Mouse (Mus musculus): Measurements from ENCODE around the gene Irf2.

Gene Irf2

DNA sequence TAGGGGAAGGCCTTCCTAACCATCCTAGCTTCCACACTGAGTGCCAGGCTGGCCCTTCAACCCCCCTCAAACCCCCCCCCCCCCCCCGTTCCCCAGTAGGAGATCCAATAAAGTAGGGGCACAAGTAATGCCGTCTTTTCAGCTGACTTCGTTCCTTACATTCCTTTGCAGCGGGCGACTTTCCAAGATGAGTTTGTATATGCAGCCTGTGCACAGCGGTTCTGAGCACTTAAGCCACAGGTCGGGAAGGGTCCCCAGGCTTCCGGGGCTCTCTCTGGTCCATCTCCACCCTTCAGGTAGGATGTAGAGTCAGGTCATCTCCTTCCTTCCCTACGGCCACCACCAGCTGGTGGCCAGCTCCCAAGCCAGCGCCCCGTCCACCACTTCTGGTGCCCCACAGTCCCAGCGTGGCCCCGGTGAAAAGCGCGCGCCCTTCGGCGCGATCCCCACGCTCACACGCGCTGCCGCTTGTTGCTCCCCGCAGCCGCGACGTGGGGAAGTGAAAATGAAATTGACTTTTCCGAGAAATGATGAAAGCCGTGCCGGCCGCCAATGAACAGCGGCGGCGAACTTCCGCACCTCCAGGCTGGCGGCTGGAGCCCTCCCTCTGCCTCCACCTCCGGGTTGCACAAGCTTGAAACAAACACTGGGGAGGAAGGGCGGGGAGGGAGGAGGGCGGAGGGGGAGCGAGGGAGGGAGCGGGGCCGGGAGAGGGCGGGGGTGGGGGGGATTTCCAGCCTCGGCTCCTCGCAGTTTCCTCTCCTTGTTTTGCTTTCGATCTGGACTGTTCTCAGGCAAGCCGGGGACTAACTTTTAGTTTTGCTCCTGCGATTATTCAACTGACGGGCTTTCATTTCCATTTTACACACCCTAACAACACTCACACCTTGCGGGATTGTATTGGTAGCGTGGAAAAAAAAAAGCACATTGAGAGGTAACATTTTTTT is at the start of gene Irf2:
Irf2 (plus strand) TSS at position 730 of the 947 bp plus-strand sequence.
- peak; percentile 88 for DNase-seq (ENCODE audit: low spot score)

DNA sequence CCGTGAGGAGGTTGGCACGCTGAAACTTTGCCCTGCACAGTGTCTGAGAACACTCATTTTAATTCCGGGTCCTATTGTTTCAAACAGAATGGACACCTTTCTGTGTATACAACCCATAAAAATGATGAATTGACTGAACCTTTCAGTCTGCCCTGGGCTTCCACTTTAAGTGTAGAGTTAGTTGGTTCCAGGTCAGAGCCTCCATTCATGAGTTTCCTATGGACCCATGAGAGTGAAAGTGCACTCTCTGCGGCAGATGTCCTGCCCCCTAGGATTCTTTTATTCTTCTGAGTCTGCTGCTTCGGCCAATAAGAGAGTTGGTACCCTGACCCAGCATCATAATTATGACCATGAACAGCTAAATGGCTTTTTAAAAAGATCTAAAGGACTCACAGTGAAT is 49.4 kb upstream of the Irf2 start:
- DNase-seq (ENCODE audit: low spot score) = peak; percentile 67

DNA sequence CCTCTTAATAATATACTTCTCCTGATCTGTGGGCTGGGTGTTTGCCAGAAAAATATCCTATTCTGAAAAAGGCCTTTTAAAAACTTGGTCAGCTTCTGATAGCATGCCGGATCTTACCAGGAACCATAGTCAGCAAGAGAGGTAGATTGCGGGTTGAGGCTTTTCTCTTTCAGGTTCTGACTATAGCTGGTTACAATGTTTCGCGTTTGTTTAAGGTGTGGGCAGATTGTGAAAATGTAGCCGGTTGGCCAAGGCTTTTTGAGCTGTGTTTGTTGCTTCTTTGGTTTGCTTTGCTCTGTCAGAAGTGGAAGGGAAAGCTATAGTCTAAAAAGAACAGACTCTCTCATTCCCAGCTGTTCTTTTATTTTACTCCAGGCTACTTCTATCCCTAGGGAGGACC is 49.0 kb upstream of the Irf2 start:
- no peak for DNase-seq (ENCODE audit: low spot score)

DNA sequence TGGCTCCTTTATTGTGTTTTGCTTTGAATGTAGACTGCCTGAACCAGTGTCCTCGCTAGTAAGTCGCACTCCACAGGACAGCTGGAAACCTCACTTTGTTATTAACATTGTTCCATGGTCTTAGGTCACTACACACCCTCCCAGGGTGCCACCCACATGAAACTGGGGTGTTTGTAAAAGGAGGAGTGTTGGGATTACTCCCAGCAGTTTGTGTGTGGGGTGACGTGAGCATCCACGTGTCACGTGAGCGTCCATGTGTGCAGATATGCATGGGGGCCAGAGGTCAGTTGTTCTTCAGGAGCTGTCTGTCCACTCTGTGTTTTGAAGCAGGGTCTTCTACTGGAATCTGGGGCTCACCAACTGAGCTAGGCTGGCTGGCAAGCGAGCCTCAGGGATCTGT is 48.2 kb upstream of the Irf2 start:
- no peak for DNase-seq (ENCODE audit: low spot score)

DNA sequence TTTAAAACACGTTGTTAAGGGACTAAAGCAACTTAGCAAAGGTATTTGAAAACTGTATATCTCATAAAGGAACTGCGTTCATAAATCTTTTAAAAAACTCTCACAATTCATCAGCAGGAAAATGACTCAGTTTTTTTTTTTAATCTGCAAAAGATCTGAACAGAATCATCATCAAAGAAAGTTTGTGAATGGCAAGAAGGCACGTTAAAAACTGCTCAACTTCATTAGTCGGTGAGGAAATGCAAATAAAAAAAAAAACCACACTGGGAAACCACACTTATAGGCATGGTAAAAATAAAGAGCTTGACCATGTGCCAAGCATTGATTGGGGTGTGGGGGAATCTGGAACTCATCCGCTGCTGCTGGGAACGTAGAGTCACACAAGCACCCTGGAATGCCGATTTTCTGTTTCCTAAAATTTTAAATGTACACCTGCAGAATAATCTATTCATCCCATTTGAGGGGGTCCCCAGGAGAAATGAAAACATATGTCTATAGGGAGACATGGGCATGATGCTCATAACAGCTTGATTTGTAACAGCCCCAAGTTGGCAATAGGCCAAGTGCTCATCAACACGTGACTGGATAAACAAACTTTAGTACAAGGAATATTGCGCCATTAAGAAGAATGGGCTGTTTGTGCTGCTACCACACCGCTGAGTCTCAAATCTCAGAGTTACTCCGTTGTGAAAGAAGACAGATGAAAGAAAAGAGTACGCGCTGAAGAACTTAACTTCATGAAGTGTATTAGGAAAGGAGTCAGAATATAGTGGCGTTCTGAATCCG is 43.1 kb upstream of the Irf2 start:
- DNase-seq (ENCODE audit: low spot score) = no peak

DNA sequence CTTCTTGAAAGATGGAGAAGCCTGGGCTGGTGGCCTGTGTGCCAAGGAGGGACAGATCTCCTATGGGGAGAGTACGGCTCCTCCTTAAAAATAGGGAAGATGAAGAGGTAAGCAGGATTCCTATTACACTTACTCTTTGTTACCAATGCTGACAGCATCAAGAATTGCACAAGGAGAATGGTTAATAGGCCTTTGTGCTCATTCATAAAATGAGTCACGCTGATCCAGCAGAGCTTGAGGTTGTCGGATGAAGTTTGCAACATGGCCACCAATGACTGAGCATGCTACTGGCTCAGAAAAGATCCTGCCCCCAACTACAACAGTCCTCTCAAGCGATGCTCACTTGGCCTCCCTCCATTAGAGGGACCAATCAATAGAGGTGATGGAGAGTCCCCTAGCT is 42.0 kb upstream of the Irf2 start:
- DNase-seq (ENCODE audit: low spot score) = no peak

DNA sequence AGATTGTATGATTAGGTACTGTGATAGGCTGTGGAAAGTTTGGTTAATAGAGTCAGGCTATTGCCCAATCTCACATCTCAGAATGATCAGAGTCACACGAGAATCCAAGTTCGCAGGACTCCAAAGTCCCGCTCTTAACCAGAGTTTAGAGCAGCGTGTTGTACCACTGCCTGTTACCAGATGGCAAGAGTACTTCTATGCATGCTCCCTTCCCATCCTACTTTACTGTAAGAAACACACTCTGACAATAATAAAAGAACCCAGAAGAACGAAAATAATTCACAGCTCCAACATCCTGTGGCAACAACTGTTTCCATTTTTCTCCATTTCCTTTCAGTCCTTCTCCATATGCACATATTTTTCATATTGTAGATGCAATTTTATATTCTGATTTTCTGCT is 41.4 kb upstream of the Irf2 start:
- no peak for DNase-seq (ENCODE audit: low spot score)

DNA sequence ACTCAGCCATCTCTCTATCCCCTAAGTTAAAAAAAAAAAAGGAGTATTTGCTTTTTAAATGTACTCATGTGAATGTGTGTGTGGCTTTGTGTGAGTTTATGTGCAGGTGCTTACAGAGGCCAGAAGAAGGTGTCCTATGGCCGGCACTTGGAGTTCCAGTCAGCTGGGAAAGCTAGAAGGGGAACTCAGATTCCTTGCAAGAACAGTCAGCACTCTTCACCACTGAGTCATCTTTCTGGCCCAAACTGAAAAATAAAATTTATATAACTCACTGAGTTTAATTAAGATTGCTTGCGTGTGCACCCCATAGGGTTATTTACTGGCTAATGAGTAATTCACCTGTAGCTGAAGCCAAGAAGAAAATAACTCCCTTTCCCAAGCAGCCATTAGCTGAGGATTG is 34.4 kb upstream of the Irf2 start:
- no peak for DNase-seq (ENCODE audit: low spot score)

DNA sequence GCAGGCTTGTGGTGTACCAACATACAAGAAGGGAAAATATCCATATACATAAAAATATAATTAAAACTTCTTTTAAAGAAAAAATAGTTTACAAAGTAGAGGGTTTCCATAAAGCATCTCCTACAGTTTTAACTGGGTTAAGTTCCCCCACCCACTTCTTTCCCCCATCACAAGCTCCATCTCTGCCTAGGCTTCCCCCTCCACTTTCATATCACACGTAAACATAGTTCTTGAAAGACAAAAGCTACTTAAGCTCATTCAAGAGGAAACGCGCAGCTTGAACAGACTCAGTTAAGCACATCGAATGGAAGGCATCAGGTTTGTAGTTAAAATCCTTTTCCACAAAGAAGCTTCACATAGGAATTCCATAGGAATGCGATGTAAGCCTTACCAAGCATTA is 32.8 kb upstream of the Irf2 start:
- no peak for DNase-seq (ENCODE audit: low spot score)

DNA sequence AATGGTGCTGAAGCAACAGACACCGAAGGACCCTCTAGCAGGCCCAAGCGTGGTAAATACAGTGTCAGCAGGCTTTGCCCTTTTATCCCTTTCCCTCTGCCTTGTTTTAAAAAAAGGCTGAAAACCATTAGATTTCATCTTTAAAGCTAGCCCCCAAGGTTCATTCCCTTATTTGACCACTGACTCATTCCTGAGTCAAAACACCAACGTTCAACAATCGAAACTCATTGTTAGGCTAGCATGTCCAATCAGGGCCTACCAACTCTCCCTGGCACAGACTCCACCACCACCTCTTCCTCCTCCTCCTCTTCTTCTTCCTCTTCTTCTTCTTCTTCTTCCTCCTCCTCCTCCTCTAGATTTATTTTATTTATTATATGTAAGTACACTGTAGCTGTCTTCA is 30.2 kb upstream of the Irf2 start:
- no peak for DNase-seq (ENCODE audit: low spot score)

DNA sequence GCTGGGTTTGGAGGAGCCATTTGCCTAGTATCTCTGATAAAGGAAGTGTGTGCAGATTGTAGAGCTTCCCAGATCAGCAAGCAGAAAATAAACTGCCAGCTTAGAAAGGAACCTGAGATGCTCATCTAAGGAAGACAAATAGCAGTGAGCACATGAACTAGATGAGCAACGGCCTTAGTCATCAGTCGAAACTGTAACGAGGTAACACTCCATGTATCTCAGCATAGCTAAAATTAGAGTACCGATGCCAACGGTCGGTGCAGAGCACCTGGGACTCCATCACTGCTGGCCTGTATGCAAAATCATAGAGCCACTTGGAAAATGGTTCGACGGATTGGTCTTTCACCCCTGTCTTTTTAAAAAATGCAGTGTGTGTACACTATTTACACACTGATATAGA is 29.2 kb upstream of the Irf2 start:
- no peak for DNase-seq (ENCODE audit: low spot score)

DNA sequence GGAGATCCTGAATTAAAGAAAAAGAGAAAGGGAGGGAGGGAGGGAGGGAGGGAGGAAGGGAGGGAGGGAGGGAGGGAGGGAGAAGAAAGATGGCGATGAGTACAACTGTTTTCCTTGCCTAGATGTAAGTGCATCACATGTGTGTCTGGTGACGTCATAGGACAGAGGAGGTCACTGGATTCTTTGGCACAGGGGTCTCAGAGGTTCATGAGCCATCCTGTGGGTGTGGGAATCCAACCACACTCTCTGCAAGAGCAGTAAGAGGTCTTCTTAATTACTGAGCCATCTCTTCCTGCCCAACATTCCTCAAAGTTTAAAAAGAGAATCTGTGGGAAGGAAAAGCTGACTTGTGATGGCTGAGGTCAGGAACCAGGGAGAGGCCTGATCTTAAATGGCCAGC is 28.0 kb upstream of the Irf2 start:
- DNase-seq (ENCODE audit: low spot score) = no peak

DNA sequence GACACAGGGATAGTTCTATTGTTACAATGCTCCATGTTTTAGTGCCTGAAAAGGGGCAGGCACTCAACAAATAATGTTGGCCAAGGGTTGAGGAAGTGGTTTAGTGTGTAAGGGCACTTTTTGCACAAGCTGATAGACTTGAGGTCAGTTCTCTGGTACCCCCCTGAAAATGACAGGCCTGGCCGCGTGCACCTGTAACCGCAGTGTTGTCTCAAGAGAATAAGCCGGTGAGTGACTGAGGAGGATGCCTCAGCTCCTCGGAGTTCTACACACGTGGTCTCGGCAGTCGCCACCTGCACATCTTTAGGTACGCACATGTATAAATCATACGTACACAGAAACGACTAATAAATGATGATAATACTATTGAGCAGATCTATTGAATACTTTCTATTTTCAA is 26.4 kb upstream of the Irf2 start:
- no peak for DNase-seq (ENCODE audit: low spot score)

DNA sequence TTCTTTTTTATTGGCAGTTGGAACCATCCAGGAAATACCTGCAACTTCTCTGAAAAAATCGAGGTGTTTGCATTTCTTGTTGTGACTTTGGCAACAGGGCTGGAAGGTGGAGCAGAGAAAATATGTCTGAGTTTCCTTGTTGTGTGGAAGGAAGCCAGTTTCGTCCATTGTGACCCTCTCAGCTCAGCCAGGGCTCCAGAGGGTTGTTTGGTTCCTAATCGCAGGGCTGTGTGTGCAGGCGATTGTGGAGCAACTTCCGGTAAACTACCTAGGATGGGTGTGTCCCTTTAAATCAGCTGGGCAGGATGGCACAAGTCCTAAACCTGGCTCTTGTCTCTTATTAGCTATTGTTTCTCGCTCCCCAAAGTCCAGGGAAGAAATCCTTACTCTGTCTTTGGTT is 25.7 kb upstream of the Irf2 start:
- no peak for DNase-seq (ENCODE audit: low spot score)

DNA sequence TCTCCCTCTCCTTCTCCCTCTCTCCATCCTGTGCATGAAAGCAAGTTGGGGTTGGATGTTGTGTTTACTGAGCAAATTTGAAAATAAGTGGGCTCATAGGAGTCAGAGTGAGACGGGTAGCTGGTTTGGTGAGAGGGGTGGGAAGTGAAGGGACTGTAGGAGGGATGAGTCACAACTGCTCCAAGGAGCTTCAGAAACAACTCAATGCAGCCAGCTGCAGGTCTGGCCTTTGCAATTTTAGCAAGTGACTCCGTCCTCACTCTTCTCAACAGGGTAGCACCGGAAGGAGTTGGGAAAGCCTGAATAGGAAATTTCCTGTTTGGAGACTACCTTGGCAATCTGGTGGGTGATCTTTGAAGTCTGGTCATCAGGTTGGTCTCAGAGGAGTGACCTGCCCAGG is 25.1 kb upstream of the Irf2 start:
- DNase-seq (ENCODE audit: low spot score) = no peak

DNA sequence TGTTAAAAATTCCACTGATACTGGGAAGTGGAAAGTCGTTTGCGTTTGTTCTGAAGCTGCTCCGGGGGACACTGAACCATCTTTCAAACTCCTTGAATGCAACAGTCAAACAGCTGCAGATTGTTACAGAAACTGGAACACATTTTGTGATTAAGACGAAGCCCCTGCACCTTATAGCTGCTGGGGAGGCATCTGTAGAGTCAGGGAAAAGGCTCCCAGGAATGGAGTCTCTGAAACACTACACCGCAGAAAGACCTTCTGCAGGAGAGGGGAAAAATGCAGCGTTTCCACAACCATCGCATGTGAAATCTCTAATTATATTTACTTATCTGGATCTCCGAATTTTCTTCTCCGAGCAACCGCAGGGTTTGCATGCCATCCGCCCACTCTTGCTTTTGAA is 23.1 kb upstream of the Irf2 start:
- no peak for DNase-seq (ENCODE audit: low spot score)

DNA sequence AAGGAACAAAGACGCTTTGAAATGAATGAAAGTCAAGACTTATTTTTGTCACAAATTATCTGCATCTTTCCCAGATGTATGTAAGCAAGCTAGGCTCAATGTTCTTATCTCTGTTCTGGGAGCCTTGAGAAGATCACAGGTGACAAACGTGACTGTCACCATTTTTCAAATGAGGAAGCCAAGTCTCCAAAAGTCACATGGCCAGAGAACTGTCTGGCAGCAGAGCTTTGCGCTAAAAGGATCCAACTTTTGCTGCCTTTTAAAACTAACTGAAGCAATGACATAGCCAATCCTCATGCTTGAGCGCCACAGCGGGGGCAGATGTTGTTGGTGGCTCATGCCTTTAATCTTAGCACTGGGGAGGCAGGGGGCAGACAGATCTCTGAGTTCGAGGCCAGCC is 22.4 kb upstream of the Irf2 start:
- no peak for DNase-seq (ENCODE audit: low spot score)

DNA sequence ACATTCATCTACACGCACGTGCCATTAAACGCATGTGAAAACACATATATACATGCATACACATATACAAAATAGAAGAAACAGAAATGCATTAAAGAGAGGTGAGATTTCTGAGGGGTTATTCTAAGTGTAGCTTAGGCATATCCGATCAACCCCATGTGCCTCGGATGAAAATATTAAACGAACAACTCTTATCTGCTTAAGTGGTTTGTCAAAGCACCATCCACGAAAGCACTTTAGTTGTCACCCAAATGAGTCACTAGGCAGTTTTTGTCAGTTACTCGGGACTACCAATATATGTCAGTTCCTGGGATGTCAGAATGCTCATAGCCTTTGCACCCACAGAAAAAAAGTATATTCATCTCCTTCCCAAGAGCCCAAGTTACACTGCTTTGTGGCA is 21.2 kb upstream of the Irf2 start:
- DNase-seq (ENCODE audit: low spot score) = no peak

DNA sequence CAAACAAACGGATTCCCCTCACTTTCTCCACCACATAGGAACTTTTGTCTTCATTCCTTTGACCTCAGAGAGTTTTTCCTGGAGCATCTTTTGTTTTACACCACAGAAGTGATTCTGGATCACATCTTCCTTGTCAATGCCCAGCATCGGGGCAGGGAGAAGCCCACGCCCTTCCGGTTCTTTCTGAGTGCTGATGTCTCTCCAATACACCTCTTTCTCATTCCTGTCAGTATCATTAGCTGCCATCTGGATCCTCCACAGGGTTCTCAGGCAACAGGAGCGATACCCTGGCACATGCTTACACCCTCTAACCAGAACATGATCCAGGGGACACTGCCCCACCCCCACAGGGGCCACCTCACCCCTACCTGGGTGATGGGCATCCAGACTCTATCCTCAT is 20.8 kb upstream of the Irf2 start:
- DNase-seq (ENCODE audit: low spot score) = no peak

DNA sequence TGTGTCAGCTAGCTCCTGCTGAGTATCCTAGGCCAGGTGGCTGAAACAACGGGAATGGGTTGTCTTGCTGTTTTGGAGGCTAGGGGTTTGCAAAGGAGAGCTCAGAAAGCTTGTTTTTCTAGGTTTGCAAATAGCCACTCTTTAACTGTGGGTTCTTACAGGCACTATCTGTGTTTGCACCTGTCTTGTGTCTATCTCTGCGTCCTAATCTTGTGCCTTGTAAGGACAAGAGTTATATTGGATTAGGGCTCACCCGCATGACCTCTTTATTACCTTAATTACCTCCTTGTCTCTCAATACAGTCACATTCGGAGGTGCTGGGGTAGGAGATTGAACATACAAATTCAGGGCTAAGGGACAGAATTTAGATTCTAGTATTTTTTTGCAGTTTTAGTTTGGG is 18.9 kb upstream of the Irf2 start:
- no peak for DNase-seq (ENCODE audit: low spot score)

DNA sequence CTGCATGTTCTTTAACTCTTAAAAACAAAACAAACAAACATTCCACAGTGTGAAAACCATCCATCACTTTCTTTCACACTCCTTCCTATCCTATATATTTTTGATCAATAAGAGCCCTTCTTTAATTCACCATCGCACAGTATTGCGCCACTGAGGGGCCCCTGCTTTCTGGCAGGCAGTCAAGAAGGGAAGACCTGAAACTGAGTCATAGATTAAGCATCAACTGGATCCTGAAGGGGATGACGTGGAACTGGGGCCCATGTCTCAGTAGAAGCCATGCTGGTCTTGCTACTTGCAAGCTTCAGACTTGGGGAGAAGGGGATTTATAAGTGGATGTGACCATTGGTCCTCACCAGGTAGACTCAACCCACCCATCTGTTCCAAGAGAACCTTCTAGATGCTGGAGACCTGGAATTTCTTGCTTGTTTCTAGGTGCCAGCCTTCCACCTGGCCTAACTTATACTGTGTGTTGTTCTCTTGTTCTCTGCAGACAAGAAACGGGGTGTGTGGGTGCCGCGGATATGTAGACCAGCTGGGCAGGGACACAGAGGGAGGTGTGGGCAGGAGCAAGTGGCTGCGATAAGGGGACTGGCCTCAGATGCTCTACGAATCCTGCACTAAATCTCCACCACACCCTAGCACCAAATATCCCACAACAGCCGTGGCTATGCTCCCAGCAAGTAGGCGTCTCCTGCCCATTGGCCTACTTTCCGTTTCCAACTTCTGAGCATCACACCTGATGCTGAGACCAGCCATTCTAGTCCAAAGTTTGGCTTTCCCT is 18.3 kb upstream of the Irf2 start:
- no peak for DNase-seq (ENCODE audit: low spot score)

DNA sequence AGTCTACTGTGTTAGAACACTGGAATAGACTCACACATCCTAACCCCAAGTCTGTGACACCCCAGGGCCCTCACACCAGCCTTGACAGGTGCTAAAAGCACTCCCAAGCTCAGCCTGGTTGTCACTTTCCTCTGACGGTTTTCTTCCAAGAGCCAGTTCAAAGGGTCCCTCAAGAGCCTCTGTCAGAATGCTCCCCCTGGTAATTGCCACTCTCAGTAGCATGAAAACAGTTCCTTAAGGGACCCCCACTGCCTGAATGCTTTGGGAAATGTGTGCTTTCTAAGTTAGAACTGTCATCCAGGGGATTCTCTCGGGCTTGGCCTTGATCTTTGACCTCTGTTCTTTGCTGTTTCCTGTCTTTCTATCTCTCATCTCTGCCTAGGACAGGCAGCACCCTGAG is 17.0 kb upstream of the Irf2 start:
- no peak for DNase-seq (ENCODE audit: low spot score)

DNA sequence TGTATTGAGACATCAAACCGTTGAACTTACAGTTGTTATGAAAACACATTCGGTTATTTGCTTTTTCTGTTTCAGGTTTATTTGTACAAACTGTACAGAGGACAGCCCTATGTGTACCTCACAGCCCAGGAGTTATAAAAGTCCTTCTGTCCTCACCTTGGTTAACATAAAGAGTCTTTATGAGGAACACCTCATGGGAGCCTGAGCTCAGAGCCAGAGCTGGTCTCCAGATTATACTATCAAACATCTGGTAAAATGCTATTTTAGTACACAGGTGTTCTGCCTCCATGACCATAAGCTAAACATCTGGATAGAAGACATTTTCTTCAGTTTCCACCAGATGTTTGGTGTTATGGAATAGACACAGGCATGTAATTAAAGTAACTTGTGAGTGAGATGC is 13.1 kb upstream of the Irf2 start:
- no peak for DNase-seq (ENCODE audit: low spot score)
